Mouse (Mus musculus): Measurements from ENCODE around the gene Ifna14.
"Not testable (repeated sequence)": the region's sequence is repeated elsewhere in the genome, so short reads cannot be mapped to it uniquely, and the experiment has no call there.

The Ifna14 gene

GRCm38 (mm10) chr4:88571698-88572097, at the start of gene Ifna14:
TSS of gene Ifna14 (minus strand) at chr4:88571798.
- no peak for DNase-seq

GRCm38 (mm10) chr4:88603276-88603675, 31.7 kb upstream of the Ifna14 start, which contains the start of gene Ifna12:
TSS of gene Ifna12 (minus strand) at chr4:88603376.
- DNase-seq: no peak

- no peak for DNase-seq
Measured at GRCm38 (mm10) chr4:88592285-88592684, 20.7 kb upstream of the Ifna14 start, which contains the start of gene Ifna9. TSS of gene Ifna9 (minus strand) at chr4:88592385.

DNA sequence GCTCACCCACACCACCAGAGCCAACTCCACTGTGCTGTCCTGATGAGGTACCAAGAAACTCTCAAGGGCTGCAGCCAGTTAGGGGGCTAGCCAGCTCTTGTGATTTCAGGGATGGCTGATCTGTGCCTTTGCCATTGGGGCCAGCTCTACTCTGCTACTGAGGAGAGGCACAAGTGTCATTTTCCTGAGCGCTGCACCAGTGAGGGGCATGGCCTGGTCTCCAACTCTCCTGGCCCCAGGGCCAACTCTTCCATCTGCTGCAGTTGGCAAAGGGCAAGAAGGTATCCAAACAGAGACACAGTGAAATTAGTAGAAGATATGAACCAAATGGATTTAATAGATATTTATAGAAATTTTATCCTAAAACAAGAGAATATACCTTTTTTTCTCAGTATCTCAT, 9.8 kb downstream of the Ifna14 start:
- no peak for DNase-seq

DNA sequence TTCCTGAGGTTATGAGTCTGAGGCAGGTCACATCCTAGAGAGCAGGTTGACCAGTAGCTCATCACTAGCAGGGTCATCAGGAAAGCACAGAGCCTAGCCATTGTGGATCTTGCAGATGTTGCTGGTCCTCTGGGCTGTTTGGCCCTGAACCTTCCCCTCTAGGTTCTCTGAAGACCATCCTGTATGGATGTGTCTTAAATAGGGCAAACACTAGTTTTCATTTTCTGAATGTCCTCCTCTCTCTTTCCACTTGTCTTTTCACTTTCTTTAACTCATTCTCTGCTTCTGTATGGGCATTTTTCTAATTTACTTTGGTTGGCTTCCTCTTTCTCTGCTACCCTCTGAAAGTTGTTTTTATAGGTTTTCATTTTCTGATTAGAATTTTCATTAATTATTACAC, 13.5 kb downstream of the Ifna14 start, which contains the start of gene Ifna15:
Ifna15 (minus strand) TSS at position 101 of the 400 bp plus-strand sequence.
- not testable (repeated sequence) for DNase-seq

DNA sequence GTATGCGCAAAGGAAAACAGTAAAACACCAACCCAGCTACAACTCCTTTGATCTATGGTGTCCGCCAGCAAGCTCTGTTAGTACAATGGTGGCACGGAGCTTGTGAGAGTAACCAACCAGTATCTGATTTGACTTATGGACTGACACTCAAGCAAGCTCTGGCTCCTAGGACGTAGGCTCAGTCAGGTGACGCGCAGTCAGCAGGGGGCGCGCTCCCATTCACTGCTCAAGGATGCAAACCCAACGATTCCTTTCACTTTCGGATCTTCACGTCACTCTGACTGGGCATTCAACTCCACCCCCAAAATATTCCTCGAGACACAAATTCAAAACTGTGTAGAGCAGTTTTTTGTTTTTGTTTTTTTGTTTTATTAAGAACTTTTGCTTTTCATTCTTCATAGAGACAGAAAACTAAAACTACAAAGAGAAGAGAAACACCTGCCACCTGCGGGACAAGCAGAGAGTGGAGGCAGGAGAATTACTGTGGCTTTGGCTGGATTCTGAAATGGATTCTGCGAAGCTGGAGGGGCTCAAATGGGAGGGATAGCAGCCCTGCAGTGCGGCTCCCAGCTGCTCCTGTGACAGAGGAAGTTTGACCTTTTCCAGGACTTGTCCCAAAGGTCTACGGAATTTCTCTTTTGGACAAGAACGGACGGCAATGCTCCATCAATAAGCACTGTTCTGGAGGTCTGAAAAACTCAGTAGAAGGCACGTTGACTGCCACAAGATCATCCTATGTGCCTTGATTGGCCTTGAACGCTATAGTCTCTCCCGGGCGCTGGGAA, 21.2 kb downstream of the Ifna14 start:
- peak; percentile 66 for DNase-seq

- no peak for DNase-seq
Measured at GRCm38 (mm10) chr4:88547986-88548385, 23.6 kb downstream of the Ifna14 start.

DNA sequence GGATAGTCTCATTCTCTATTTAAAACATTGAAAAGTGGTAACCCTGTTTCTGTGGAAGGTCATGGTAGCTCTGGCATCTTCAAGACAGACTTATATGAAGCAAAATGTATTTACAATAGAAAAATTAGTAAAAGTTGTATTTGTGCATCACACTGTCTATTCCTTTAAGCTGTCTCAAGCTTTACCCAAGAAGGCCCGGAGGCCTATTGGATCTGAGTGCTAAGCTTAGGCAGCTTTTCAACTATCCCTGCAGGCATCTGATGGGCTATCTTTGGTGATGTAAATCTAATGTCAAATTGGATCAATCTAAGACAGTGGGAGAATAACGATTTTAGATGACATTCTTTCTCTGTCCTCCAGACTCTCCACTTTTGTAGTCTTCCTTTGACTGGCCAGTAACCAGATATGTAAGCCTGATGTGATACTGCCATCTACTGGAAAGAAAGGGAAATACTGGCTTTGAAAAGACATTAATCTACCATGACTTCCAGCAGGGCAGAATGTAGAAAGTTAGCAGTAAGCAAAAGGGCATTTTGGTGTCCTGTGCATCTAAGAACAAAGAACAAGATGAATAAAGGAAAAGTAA, 27.9 kb downstream of the Ifna14 start:
- DNase-seq: no peak

DNA sequence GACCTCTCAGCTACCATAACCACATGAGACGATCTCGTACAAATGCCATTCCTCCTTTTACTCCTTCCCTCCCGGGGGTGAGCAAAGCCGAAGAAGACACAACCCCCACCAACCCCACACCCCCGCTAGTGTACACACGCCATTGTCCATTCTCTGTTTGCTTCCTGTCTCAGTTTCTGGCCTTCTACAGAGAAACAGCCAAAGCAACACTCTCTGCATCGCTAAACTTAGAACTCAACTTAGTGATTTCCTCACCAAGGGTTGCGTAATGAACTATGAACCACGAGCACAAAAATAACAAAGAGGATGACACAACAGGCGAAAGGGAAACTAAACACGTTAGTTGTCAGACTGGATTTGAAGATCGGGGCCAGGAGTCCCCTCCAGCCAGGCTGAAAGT, 34.3 kb downstream of the Ifna14 start:
- no peak for DNase-seq

DNA sequence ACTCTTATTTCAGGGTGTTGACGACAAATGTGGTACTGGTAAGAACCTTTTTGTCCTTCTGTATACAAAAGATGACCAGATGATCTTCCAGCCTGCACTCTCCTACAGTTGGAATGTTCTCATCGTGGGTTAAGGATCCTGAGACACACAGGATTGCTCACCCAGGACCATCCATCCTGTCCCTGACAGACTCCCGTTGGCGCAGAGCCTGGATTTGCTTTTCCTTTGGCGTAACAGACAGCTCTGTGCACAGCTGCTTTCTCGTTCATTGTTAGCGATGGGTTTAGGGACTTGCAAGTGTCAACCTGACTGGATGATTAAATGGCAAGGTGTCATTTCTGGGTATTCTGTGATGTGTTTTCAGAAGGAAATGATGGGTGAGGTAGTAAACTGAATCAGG, 35.0 kb downstream of the Ifna14 start:
- DNase-seq: no peak

- no peak for DNase-seq
Measured at GRCm38 (mm10) chr4:88535742-88536141, 35.9 kb downstream of the Ifna14 start.

DNA sequence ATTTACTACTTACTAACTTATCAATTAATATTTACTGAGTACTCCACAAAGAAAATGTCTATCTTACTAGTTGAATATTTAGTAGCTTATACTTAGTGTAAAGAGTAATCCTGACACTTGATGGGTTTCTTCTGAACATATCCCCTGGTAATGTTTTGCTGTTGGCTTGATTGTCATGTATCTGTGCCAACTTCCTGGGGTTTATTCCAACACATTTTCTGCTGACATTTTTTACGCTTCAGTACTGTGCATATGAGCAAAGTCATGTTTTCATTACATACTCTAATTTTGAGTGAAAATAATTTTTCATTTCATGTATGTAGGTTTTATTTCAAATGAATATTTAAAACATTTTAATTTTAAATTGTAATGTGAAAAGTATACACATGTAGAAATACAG, 36.7 kb downstream of the Ifna14 start:
- DNase-seq: no peak

DNA sequence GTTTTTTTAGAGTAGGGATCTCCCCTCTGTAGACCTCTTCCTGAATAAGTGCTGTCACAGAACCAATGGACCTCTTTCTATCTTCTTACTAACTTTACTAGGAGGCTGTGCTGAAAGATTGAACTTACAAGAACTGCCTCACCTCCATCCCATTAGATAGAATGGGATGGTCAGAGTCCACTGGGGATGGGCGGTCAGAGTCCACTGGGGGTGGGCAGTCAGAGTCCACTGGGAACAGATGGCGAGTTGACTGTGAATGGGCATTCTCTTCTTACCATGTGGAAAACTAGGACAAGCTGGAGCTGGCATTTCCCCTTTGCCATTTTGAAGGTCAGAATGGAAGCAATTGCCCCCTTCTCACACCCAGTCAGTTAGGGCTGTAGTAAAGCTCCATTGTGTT, 38.1 kb downstream of the Ifna14 start:
- DNase-seq: no peak

- DNase-seq: no peak
Measured at GRCm38 (mm10) chr4:88530892-88531291, 40.7 kb downstream of the Ifna14 start.

GRCm38 (mm10) chr4:88530271-88530670, 41.3 kb downstream of the Ifna14 start:
- no peak for DNase-seq

GRCm38 (mm10) chr4:88526379-88527049, 45.1 kb downstream of the Ifna14 start:
- DNase-seq: no peak

DNA sequence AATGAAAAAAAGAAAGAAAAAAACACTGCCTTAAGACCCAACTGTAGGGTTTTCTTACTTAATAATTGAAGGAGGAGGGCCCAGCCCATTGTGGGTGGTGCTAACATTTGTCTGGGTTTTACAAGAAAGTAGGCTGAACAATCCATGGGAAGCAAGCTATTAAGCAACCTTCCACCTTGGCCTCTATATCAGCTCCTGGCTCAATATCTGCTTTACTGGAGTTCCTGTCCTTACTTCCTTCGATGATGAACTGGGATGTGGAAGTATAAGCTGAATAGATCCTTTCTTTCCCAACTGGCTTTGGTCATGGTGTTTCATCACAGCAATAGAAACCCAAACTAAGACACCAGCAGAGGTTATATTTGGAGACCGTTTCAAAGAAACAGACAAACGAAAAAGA, 46.2 kb downstream of the Ifna14 start:
- no peak for DNase-seq

- no peak for DNase-seq
Measured at GRCm38 (mm10) chr4:88523241-88523640, 48.4 kb downstream of the Ifna14 start.

DNA sequence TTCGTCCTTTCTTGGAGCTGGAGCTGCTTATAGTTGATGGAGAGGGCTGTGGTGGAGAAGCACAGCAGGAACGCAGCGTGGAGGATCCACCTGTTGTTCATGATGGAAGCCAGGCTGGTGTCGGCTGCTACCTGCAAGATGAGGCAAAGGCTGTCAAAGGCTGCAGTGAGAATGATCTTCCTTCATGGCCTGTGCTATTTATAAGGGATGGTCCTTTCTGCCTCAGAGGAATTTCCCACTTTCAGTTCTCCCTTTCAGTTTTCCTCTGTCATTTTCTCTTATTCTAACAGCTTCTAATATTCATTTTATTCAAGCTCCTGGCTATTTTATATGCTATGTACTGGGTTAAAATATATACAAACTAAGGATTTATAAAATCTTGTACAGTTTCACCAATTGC, 48.9 kb downstream of the Ifna14 start, which contains the start of gene Ifnb1:
Ifnb1 (minus strand) TSS at position 101 of the 400 bp plus-strand sequence.
- DNase-seq: no peak
